Mouse (Mus musculus): ENCODE data around the gene Nptx1.

- no peak for TF ChIP-seq CTCF (IDR thresholded peaks at IDR 0.05; ENCODE audit: control insufficient read depth, insufficient read depth, low read length)
- TF ChIP-seq POLR2A (IDR thresholded peaks at IDR 0.05; ENCODE audit: borderline replicate concordance, control insufficient read depth, low read depth, low read length), result no peak
Measured at GRCm38 (mm10) chr11:119562286-119562685, 14.7 kb upstream of the Nptx1 start.
